Mouse (Mus musculus) liver (tissue): ENCODE measurements at regions not wholly inside any gene's neighbourhood (a gene's known extent, or its start where the extent isn't known, plus 50 kb on each side); places are given as distances from the start of the nearest gene placed in this dataset.
A peak's percentile ranks its signal among the peaks of the same experiment; 100 is the strongest.

ENCODE experiments used
- DNase-seq: peaks from one replicate; pipeline ENCODE4 v3.0.0-alpha.2; 2020; ENCODE audit warnings: mixed read lengths

GRCm38 (mm10) chr11:64220888-64221287 is 141.6 kb upstream of the Cox10 start:
- no peak for DNase-seq

GRCm38 (mm10) chr11:64217181-64217580 is 137.9 kb upstream of the Cox10 start:
- no peak for DNase-seq

GRCm38 (mm10) chr11:64210916-64211315 is 131.6 kb upstream of the Cox10 start:
- DNase-seq = no peak

- no peak for DNase-seq
Observed at GRCm38 (mm10) chr11:64208306-64208705, 129.0 kb upstream of the Cox10 start.

- no peak for DNase-seq
Observed at GRCm38 (mm10) chr11:64207358-64207864, 128.1 kb upstream of the Cox10 start.

GRCm38 (mm10) chr11:64206155-64206554 is 126.9 kb upstream of the Cox10 start:
- DNase-seq = no peak

GRCm38 (mm10) chr11:64205069-64205468 is 125.8 kb upstream of the Cox10 start:
- no peak for DNase-seq

GRCm38 (mm10) chr11:64204305-64204704 is 125.0 kb upstream of the Cox10 start:
- peak; percentile 15 for DNase-seq

- DNase-seq = no peak
Observed at GRCm38 (mm10) chr11:64200874-64201273, 121.6 kb upstream of the Cox10 start.

- no peak for DNase-seq
Observed at GRCm38 (mm10) chr11:64195272-64195671, 116.0 kb upstream of the Cox10 start.

- no peak for DNase-seq
Observed at GRCm38 (mm10) chr11:64188701-64189100, 109.4 kb upstream of the Cox10 start.

GRCm38 (mm10) chr11:64187488-64188444 is 108.5 kb upstream of the Cox10 start:
- no peak for DNase-seq

GRCm38 (mm10) chr11:64187007-64187406 is 107.7 kb upstream of the Cox10 start:
- DNase-seq = no peak

GRCm38 (mm10) chr11:64186590-64186989 is 107.3 kb upstream of the Cox10 start:
- DNase-seq = no peak

GRCm38 (mm10) chr11:64180036-64180435 is 100.8 kb upstream of the Cox10 start:
- no peak for DNase-seq

GRCm38 (mm10) chr11:64173421-64174062 is 94.3 kb upstream of the Cox10 start:
- no peak for DNase-seq

- no peak for DNase-seq
Observed at GRCm38 (mm10) chr11:64172926-64173325, 93.7 kb upstream of the Cox10 start.

- peak; percentile 39 for DNase-seq
Observed at GRCm38 (mm10) chr11:64168626-64169025, 89.4 kb upstream of the Cox10 start.

GRCm38 (mm10) chr11:64164796-64165195 is 85.5 kb upstream of the Cox10 start:
- no peak for DNase-seq

GRCm38 (mm10) chr11:64158281-64158680 is 79.0 kb upstream of the Cox10 start:
- no peak for DNase-seq

- no peak for DNase-seq
Observed at GRCm38 (mm10) chr11:64156640-64157039, 77.4 kb upstream of the Cox10 start.

- DNase-seq = no peak
Observed at GRCm38 (mm10) chr11:64139483-64139882, 60.2 kb upstream of the Cox10 start.

- DNase-seq = no peak
Observed at GRCm38 (mm10) chr11:64138934-64139333, 59.7 kb upstream of the Cox10 start.

GRCm38 (mm10) chr11:64135766-64136165 is 56.5 kb upstream of the Cox10 start:
- DNase-seq = no peak
